Mouse (Mus musculus): ENCODE results near the gene Gtf2e1. TPM values are rescaled to one million over a fixed set of nuclear protein-coding genes. Genes with fewer than 3 reads are reported as not detected.

Gtf2e1 gene
- 6.7 and 7.4 TPM in 2 replicates for polyA plus RNA-seq (2012; rRNA removed)

GRCm38 (mm10) chr16:37539611-37540580 is at the start of gene Gtf2e1, which contains the start of gene Rabl3:
Gene Gtf2e1, minus strand, starts transcription at chr16:37539789.
Gene Rabl3, plus strand, starts transcription at chr16:37539885.
- TF ChIP-seq POLR2A (IDR thresholded peaks at IDR 0.05; ENCODE audit: control insufficient read depth, extremely low read depth, insufficient read depth, low read length, poor library complexity) (peak; percentile 69), CTCF (IDR thresholded peaks at IDR 0.05; ENCODE audit: borderline replicate concordance, control insufficient read depth, extremely low read depth, insufficient read depth, low read length, poor library complexity) (peak; percentile 48; the same call in 1 of the 2 replicates)
- H3K4me1 ChIP-seq (replicated peaks; ENCODE audit: control insufficient read depth, insufficient read depth, low read length) = peaks cover 7% of the 10 kb centered on the region
- H3K36me3 ChIP-seq (ENCODE audit: control insufficient read depth, insufficient read depth, low read length) = peaks cover 3% of the 10 kb centered on the region; the same call in 1 of the 2 replicates
- H3K27me3 ChIP-seq (ENCODE audit: control insufficient read depth, insufficient read depth, low read length) = no peaks in the 10 kb centered on the region
- H3K4me3 ChIP-seq (ENCODE audit: control insufficient read depth, insufficient read depth, low read length) = peak within 1 kb of the TSS; percentile 76
- peak within 1 kb of the TSS; percentile 52 for H3K27ac ChIP-seq (ENCODE audit: control insufficient read depth, insufficient read depth, low read length)
- peak; percentile 97 for DNase-seq
- WGBS = 3% methylated on average over 41 of the region's 41 CpGs

- H3K27me3 ChIP-seq (ENCODE audit: control insufficient read depth, insufficient read depth, low read length) = no peaks in the 10 kb centered on the region; the same call in 1 of the 2 replicates
- WGBS = 87% methylated on average over 8 of the region's 8 CpGs
- no peak overlapping the region for H3K27ac ChIP-seq (ENCODE audit: control insufficient read depth, insufficient read depth, low read length)
- H3K4me3 ChIP-seq (ENCODE audit: control insufficient read depth, insufficient read depth, low read length) = no peak overlapping the region
- no peak for DNase-seq
- no peaks in the 10 kb centered on the region for H3K36me3 ChIP-seq (ENCODE audit: control insufficient read depth, insufficient read depth, low read length)
- no peaks in the 10 kb centered on the region for H3K4me1 ChIP-seq (replicated peaks; ENCODE audit: control insufficient read depth, insufficient read depth, low read length)
- TF ChIP-seq POLR2A (IDR thresholded peaks at IDR 0.05; ENCODE audit: control insufficient read depth, extremely low read depth, insufficient read depth, low read length, poor library complexity) (no peak), CTCF (IDR thresholded peaks at IDR 0.05; ENCODE audit: borderline replicate concordance, control insufficient read depth, extremely low read depth, insufficient read depth, low read length, poor library complexity) (no peak)
These were observed 45.6 kb upstream of the Gtf2e1 start for GRCm38 (mm10) chr16:37585129-37585563.

DNA sequence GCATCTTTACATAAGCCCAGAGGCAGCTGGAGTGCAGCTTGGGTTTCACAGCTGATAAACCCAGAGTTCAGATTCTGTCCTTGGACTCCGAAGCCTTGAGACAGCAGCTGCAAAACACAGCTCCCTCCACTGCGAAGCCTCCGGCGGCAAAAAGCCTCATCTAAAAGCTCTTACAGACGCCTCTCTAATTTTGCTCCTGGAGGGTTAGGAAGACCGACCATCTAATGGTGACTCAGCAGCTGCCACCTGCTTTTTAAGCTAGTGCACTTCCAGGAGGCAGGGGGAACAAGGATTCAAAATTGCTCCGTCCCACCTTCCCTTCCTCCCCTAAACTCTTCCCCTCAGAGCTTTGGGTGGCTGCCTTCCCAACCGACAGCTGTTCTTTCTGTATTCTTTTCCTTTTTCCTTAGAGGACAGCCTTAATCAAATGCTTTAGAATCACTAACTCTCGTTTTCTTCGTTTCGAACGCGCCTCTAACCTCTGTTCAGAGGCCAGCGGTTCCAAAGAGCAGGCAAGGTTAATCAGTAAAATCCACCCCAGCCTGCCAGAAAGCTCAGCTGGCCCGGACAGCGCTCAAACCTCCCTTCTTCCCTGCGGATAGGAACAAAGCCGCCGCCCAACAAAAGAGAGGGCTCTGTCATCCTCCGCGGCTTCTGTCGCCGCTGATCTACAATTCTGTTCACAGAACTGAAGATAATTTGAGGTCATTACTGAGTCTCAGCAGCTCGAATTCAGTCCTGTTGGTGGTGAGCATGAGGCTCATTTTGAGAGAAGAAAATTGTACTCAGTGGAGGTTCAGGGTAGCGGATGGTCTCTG is 44.8 kb upstream of the Gtf2e1 start:
- Histone ChIP-seq H3K36me3 (ENCODE audit: control insufficient read depth, insufficient read depth, low read length) (no peaks in the 10 kb centered on the region), H3K4me1 (replicated peaks; ENCODE audit: control insufficient read depth, insufficient read depth, low read length) (no peaks in the 10 kb centered on the region), H3K4me3 (ENCODE audit: control insufficient read depth, insufficient read depth, low read length) (no peak overlapping the region), H3K27me3 (ENCODE audit: control insufficient read depth, insufficient read depth, low read length) (no peaks in the 10 kb centered on the region; the same call in 1 of the 2 replicates), H3K27ac (ENCODE audit: control insufficient read depth, insufficient read depth, low read length) (no peak overlapping the region)
- no peak for DNase-seq
- 10% methylated on average over 25 of the region's 25 CpGs for WGBS
- TF ChIP-seq POLR2A (IDR thresholded peaks at IDR 0.05; ENCODE audit: control insufficient read depth, extremely low read depth, insufficient read depth, low read length, poor library complexity) (no peak), CTCF (IDR thresholded peaks at IDR 0.05; ENCODE audit: borderline replicate concordance, control insufficient read depth, extremely low read depth, insufficient read depth, low read length, poor library complexity) (no peak)

DNA sequence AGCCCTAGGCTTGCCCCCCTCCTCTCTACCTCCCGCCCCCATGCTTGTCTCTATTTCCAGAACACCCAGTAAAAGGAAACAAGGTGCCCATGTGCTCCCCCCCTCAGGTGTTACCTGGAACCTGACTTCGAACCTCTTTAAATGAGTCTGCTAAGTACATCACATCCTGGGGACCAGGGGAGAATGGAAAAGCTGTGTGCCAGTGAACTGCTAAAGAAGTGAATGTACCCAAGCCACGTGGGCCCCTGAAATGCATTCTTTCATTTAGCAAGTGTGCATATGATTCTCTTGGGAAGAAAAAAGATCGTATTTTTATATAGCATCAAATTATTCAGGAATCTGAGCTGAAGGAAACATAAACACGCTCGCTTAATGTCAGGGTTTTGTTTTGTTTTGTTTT is 44.2 kb upstream of the Gtf2e1 start:
- Histone ChIP-seq H3K4me3 (ENCODE audit: control insufficient read depth, insufficient read depth, low read length) (no peak overlapping the region), H3K27ac (ENCODE audit: control insufficient read depth, insufficient read depth, low read length) (no peak overlapping the region)
- WGBS = 59% methylated on average over 6 of the region's 6 CpGs

DNA sequence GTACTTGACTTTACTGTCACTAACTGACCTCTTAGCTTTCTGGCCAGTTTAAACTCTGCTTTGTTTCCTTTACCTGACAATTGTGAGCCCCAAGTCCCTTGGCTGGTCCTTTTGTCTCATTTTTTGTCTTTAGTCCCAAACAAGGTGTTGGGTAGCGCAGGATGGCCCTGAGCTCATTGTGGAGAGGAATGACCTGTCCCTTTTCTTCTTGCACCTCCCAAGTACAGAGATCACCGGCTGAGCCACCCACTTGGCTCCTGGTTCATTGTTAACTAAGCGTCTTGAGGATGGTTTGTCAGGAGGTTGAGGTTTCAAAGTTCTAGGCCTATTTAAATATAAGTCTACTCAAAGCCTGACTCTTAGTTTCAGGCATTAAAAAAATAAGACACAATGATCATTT is 43.7 kb upstream of the Gtf2e1 start:
- TF ChIP-seq CTCF (IDR thresholded peaks at IDR 0.05; ENCODE audit: borderline replicate concordance, control insufficient read depth, extremely low read depth, insufficient read depth, low read length, poor library complexity) (no peak), POLR2A (IDR thresholded peaks at IDR 0.05; ENCODE audit: control insufficient read depth, extremely low read depth, insufficient read depth, low read length, poor library complexity) (no peak)

More for the DNA sequence above, 44.2 kb upstream of the Gtf2e1 start:
- Histone ChIP-seq H3K27me3 (ENCODE audit: control insufficient read depth, insufficient read depth, low read length) (no peaks in the 10 kb centered on the region; the same call in 1 of the 2 replicates), H3K4me1 (replicated peaks; ENCODE audit: control insufficient read depth, insufficient read depth, low read length) (no peaks in the 10 kb centered on the region), H3K36me3 (ENCODE audit: control insufficient read depth, insufficient read depth, low read length) (no peaks in the 10 kb centered on the region)
- no peak for DNase-seq
- TF ChIP-seq POLR2A (IDR thresholded peaks at IDR 0.05; ENCODE audit: control insufficient read depth, extremely low read depth, insufficient read depth, low read length, poor library complexity) (no peak), CTCF (IDR thresholded peaks at IDR 0.05; ENCODE audit: borderline replicate concordance, control insufficient read depth, extremely low read depth, insufficient read depth, low read length, poor library complexity) (no peak)

DNA sequence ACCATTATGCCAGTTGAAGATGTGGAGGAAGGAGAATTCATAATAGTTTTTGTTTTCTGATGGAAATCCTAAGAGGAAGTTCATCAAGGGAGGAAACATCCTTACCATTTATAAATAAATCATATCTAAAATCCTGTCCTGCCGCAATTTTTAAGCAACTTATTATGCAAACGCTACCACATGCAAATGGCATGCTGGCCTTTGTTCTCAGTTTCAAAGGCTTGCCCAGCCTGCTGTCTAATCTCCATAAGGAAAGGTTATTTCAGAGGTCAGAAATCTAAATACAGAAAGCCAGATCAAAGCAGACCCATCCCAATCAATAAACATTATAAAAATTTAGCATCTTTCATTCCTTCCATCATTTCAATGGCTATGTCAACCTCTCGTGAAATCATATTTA is 42.3 kb upstream of the Gtf2e1 start:
- Histone ChIP-seq H3K4me3 (ENCODE audit: control insufficient read depth, insufficient read depth, low read length) (no peak overlapping the region), H3K4me1 (replicated peaks; ENCODE audit: control insufficient read depth, insufficient read depth, low read length) (no peaks in the 10 kb centered on the region), H3K36me3 (ENCODE audit: control insufficient read depth, insufficient read depth, low read length) (no peaks in the 10 kb centered on the region), H3K27me3 (ENCODE audit: control insufficient read depth, insufficient read depth, low read length) (no peaks in the 10 kb centered on the region; the same call in 1 of the 2 replicates), H3K27ac (ENCODE audit: control insufficient read depth, insufficient read depth, low read length) (no peak overlapping the region)
- 98% methylated on average over 3 of the region's 3 CpGs for WGBS
- no peak for TF ChIP-seq CTCF (IDR thresholded peaks at IDR 0.05; ENCODE audit: borderline replicate concordance, control insufficient read depth, extremely low read depth, insufficient read depth, low read length, poor library complexity)
- TF ChIP-seq POLR2A (IDR thresholded peaks at IDR 0.05; ENCODE audit: control insufficient read depth, extremely low read depth, insufficient read depth, low read length, poor library complexity) = no peak
- DNase-seq = no peak

More for the DNA sequence above, 43.7 kb upstream of the Gtf2e1 start:
- H3K27me3 ChIP-seq (ENCODE audit: control insufficient read depth, insufficient read depth, low read length) = no peaks in the 10 kb centered on the region; the same call in 1 of the 2 replicates
- H3K4me3 ChIP-seq (ENCODE audit: control insufficient read depth, insufficient read depth, low read length) = no peak overlapping the region
- 95% methylated on average over 3 of the region's 3 CpGs for WGBS
- DNase-seq = no peak
- H3K36me3 ChIP-seq (ENCODE audit: control insufficient read depth, insufficient read depth, low read length) = no peaks in the 10 kb centered on the region
- no peak overlapping the region for H3K27ac ChIP-seq (ENCODE audit: control insufficient read depth, insufficient read depth, low read length)
- no peaks in the 10 kb centered on the region for H3K4me1 ChIP-seq (replicated peaks; ENCODE audit: control insufficient read depth, insufficient read depth, low read length)
